Mouse (Mus musculus) C2C12 (cell line): Measurements from ENCODE around the gene Numa1.

ENCODE experiments used
- CEBPB ChIP-seq: IDR thresholded peaks from one replicate; pipeline ENCODE4 v1.6.1; 2011; ENCODE audit warnings: low read depth, mild to moderate bottlenecking, control low read depth, moderate library complexity
- CTCF ChIP-seq: IDR thresholded peaks from one replicate; pipeline ENCODE4 v1.5.1; 2011; ENCODE audit not compliant: control insufficient read depth, insufficient read depth, insufficient read length
- MYOD1 ChIP-seq: IDR thresholded peaks from one replicate; pipeline ENCODE4 v1.6.1; 2011; ENCODE audit warnings: low read depth; ENCODE audit not compliant: control insufficient read depth, insufficient read length
- MYOG ChIP-seq: IDR thresholded peaks from one replicate; pipeline ENCODE4 v1.6.1; 2011; ENCODE audit not compliant: control insufficient read depth, insufficient read length; ENCODE audit errors: extremely low read depth

DNA sequence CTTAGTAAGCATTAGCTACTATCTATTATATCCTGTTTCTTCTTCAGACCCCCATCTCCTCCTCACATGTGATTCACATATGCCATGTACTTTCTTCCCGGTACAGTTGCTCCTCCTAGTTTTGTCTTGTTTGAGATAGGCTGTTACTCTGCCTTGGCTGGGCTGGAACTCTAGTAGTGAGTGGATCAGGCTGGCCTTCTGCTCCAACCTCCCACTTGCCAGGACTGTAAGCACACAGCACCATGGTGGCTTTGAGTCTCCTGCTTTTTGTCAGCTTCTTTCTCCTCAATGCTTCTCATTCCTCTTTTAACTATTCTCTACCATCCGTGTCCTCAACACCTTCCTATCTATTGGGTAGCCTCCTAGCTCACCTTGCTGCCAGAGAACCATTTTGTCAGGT is 34.8 kb downstream of the Numa1 start:
- TF ChIP-seq CTCF (no peak), CEBPB (no peak), MYOG (no peak), MYOD1 (no peak)
